Mouse (Mus musculus) cortical plate, adult 2 months (tissue): ENCODE data around the gene Rin2.

ENCODE experiments used
- CTCF ChIP-seq: fragments of 200-500 bp; IDR thresholded peaks from 2 replicates; pipeline ENCODE4 v1.5.1; 2011; ENCODE audit warnings: mild to moderate bottlenecking, control low read depth, low read length; ENCODE audit not compliant: insufficient read depth; ENCODE audit errors: extremely low read depth
- POLR2A ChIP-seq: fragments of 200-500 bp; IDR thresholded peaks from 2 replicates; pipeline ENCODE4 v1.6.1; 2011; ENCODE audit warnings: mild to moderate bottlenecking, low read length, control low read depth; ENCODE audit not compliant: insufficient read depth; ENCODE audit errors: extremely low read depth

DNA sequence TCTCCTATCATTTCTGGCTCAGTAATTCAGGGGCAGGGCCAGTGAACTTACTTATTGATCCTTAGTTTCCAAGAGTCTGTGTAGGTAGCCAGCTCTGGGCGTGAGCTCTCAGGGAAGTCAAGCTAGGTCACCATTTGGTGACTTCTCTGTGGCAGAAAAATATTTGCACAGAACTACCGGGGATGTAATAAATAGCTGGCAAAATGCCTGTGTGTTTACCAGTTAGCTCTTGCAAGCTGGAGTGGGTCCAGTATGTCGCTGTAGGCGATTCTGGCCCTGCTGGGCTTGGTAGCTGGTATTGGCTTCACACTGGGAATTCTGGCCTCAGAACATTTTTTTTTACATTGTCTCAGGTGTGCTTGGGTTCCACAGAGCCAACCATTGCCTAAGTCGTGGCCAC lies 60.1 kb downstream of the Rin2 start:
- TF ChIP-seq CTCF (no peak), POLR2A (no peak)
